Mouse (Mus musculus) embryonic stem cell, embryonic (primary cell): ENCODE measurements around the gene Tmem189.

ENCODE experiments used
- CTCF ChIA-PET, 4 experiments: fragments of 300-600 bp in 2 of 4; fragments of 350-600 bp in 2 of 4; sonication (Branson Sonifier 250); formaldehyde crosslinking; loops; one replicate each; lab custom pipeline; 2022; ENCODE audit warnings: inconsistent platforms in 2 of 4; lab: Charles Lee
- POLR2A ChIA-PET, 4 experiments: fragments of 300-600 bp in 2 of 4; fragments of 350-600 bp in 2 of 4; sonication (Branson Sonifier 250); formaldehyde crosslinking; loops; one replicate each; lab custom pipeline; 2022; ENCODE audit warnings: antibody characterized with exemption in 4 of 4, inconsistent platforms in 1 of 4; lab: Charles Lee

Tmem189 gene

GRCm38 (mm10) chr2:167709969-167710368, 20.3 kb upstream of the Tmem189 start:
- ChIA-PET CTCF (interaction anchor here in 3 of 4 experiments (0.5 to 2.3 kb wide), 7 partner anchors 30 to 982 kb away, joined by 3 to 9 read pairs (median 4); no protein-coding TSS in a partner anchor), POLR2A (interaction anchor here in 3 of 4 experiments (0.5 to 1.7 kb wide), 10 partner anchors 9 to 999 kb away, joined by 3 to 4 read pairs (median 3); no protein-coding TSS in a partner anchor)

- ChIA-PET POLR2A (interaction anchor here in 3 of 4 experiments (0.5 to 1.6 kb wide), 9 partner anchors 13 to 777 kb away, joined by 3 to 8 read pairs (median 4); partner anchors contain the start of genes Tmem189 (in 2 of the 3) and Rnf114 (in 1 of the 3)), CTCF (interaction anchor here in 2 of 4 experiments (0.6 to 1.7 kb wide), 3 partner anchors 51 to 187 kb away, joined by 3 to 5 read pairs (median 4); no protein-coding TSS in a partner anchor)
Observed at GRCm38 (mm10) chr2:167708373-167708772, 18.8 kb upstream of the Tmem189 start.

- ChIA-PET POLR2A (interaction anchor here in 2 of 4 experiments (0.6 to 1.0 kb wide), 2 partner anchors 15 to 44 kb away, joined by 3 to 4 read pairs; partner anchors contain the start of gene Gm20431 (in 1 of the 2)), CTCF (interaction anchor here in 3 of 4 experiments (0.6 to 2.0 kb wide), 6 partner anchors 11 to 307 kb away, joined by 3 to 6 read pairs (median 4); no protein-coding TSS in a partner anchor)
Observed at GRCm38 (mm10) chr2:167706183-167706939, 16.7 kb upstream of the Tmem189 start.

GRCm38 (mm10) chr2:167704409-167704808, 14.8 kb upstream of the Tmem189 start:
- POLR2A ChIA-PET = no interaction called here

GRCm38 (mm10) chr2:167702126-167702525, 12.5 kb upstream of the Tmem189 start:
- ChIA-PET CTCF (interaction anchor here in 2 of 4 experiments (0.6 to 1.4 kb wide), 4 partner anchors 10 to 206 kb away, joined by 3 to 6 read pairs (median 4); no protein-coding TSS in a partner anchor), POLR2A (interaction anchor here (0.5 to 1.8 kb wide), 4 partner anchors 10 to 270 kb away, joined by 3 to 4 read pairs (median 3); no protein-coding TSS in a partner anchor)

More at GRCm38 (mm10) chr2:167704409-167704808, 14.8 kb upstream of the Tmem189 start:
- CTCF ChIA-PET = interaction anchor here in 2 of 4 experiments (0.6 to 2.0 kb wide), 3 partner anchors 10 to 304 kb away, joined by 3 to 6 read pairs (median 3); no protein-coding TSS in a partner anchor

- CTCF ChIA-PET = interaction anchor here in 2 of 4 experiments (0.8 to 1.4 kb wide), 5 partner anchors 10 to 193 kb away, joined by 3 to 6 read pairs (median 3); no protein-coding TSS in a partner anchor
- POLR2A ChIA-PET = interaction anchor here in 3 of 4 experiments (0.5 to 1.8 kb wide), 8 partner anchors 9 to 273 kb away, joined by 3 to 4 read pairs (median 3); partner anchors contain the start of gene Tmem189 (in 1 of the 3)
Observed at GRCm38 (mm10) chr2:167701472-167701871, 11.8 kb upstream of the Tmem189 start.

- CTCF ChIA-PET = no interaction called here
- POLR2A ChIA-PET = interaction anchor here in 2 of 4 experiments (0.9 to 1.5 kb wide), 2 partner anchors 11 to 22 kb away, joined by 3 to 4 read pairs; no protein-coding TSS in a partner anchor
Observed at GRCm38 (mm10) chr2:167700018-167700417, 10.4 kb upstream of the Tmem189 start.

GRCm38 (mm10) chr2:167697902-167698301, 8.3 kb upstream of the Tmem189 start:
- POLR2A ChIA-PET = interaction anchor here in 1 of 4 experiments (1.2 kb wide), 1 partner anchor 50 kb away, joined by 3 read pairs; no protein-coding TSS in a partner anchor

GRCm38 (mm10) chr2:167696143-167696542, 6.5 kb upstream of the Tmem189 start:
- ChIA-PET POLR2A (interaction anchor here in 3 of 4 experiments (0.9 to 1.4 kb wide), 3 partner anchors 9 to 69 kb away, joined by 3 to 4 read pairs (median 3); no protein-coding TSS in a partner anchor), CTCF (interaction anchor here in 2 of 4 experiments (0.5 to 1.0 kb wide), 3 partner anchors 10 to 198 kb away, joined by 3 to 4 read pairs (median 3); no protein-coding TSS in a partner anchor)

More at GRCm38 (mm10) chr2:167697902-167698301, 8.3 kb upstream of the Tmem189 start:
- CTCF ChIA-PET = no interaction called here

- ChIA-PET POLR2A (interaction anchor here in 3 of 4 experiments (0.7 to 1.4 kb wide), 4 partner anchors 10 to 87 kb away, joined by 3 to 4 read pairs (median 3); no protein-coding TSS in a partner anchor), CTCF (interaction anchor here in 2 of 4 experiments (0.6 to 1.1 kb wide), 5 partner anchors 10 to 315 kb away, joined by 3 to 4 read pairs (median 4); partner anchors contain the start of gene Ripor3 (in 1 of the 2))
Observed at GRCm38 (mm10) chr2:167695491-167695890, 5.9 kb upstream of the Tmem189 start.

GRCm38 (mm10) chr2:167694963-167695362, 5.3 kb upstream of the Tmem189 start:
- CTCF ChIA-PET = interaction anchor here in 2 of 4 experiments (0.6 to 1.1 kb wide), 5 partner anchors 14 to 316 kb away, joined by 3 to 4 read pairs (median 4); partner anchors contain the start of gene Ripor3 (in 1 of the 2)
- POLR2A ChIA-PET = interaction anchor here in 2 of 4 experiments (0.7 to 1.4 kb wide), 5 partner anchors 14 to 87 kb away, joined by 3 to 4 read pairs (median 3); no protein-coding TSS in a partner anchor

- POLR2A ChIA-PET = interaction anchor here in 2 of 4 experiments (0.7 kb wide), 3 partner anchors 16 to 753 kb away, joined by 3 to 6 read pairs (median 3); no protein-coding TSS in a partner anchor
- CTCF ChIA-PET = interaction anchor here in 3 of 4 experiments (0.5 to 1.1 kb wide), 4 partner anchors 201 to 421 kb away, joined by 3 to 6 read pairs (median 4); no protein-coding TSS in a partner anchor
Observed at GRCm38 (mm10) chr2:167694244-167694643, 4.6 kb upstream of the Tmem189 start.

GRCm38 (mm10) chr2:167693540-167693939, 3.9 kb upstream of the Tmem189 start:
- ChIA-PET POLR2A (no interaction called here), CTCF (interaction anchor here in 1 of 4 experiments (0.5 kb wide), 1 partner anchor 422 kb away, joined by 3 read pairs; no protein-coding TSS in a partner anchor)

- POLR2A ChIA-PET = interaction anchor here in 2 of 4 experiments (0.6 to 1.2 kb wide), 2 partner anchors 10 to 1819 kb away, joined by 3 read pairs; no protein-coding TSS in a partner anchor
- CTCF ChIA-PET = interaction anchor here in 2 of 4 experiments (0.5 to 1.2 kb wide), 2 partner anchors 13 to 203 kb away, joined by 3 read pairs; no protein-coding TSS in a partner anchor
Observed at GRCm38 (mm10) chr2:167692831-167693230, 3.2 kb upstream of the Tmem189 start.

GRCm38 (mm10) chr2:167691871-167692661, 2.4 kb upstream of the Tmem189 start:
- POLR2A ChIA-PET = interaction anchor here in 3 of 4 experiments (0.6 to 4.5 kb wide), 4 partner anchors 9 to 1818 kb away, joined by 3 to 12 read pairs (median 3); no protein-coding TSS in a partner anchor
- CTCF ChIA-PET = interaction anchor here in 1 of 4 experiments (0.5 to 1.2 kb wide), 2 partner anchors 12 to 20 kb away, joined by 3 to 4 read pairs; no protein-coding TSS in a partner anchor

GRCm38 (mm10) chr2:167691410-167691809, 1.8 kb upstream of the Tmem189 start:
- CTCF ChIA-PET = interaction anchor here in 2 of 4 experiments (0.5 to 1.3 kb wide), 4 partner anchors 11 to 308 kb away, joined by 3 to 11 read pairs (median 4); no protein-coding TSS in a partner anchor

More at GRCm38 (mm10) chr2:167691410-167691809, 1.8 kb upstream of the Tmem189 start:
- POLR2A ChIA-PET = interaction anchor here in 3 of 4 experiments (0.7 to 4.5 kb wide), 5 partner anchors 10 to 196 kb away, joined by 3 to 12 read pairs (median 3); no protein-coding TSS in a partner anchor
